Mouse (Mus musculus): ENCODE data around the gene Ghrhr. TPM values are rescaled to one million over a fixed set of nuclear protein-coding genes. Genes with fewer than 3 reads are reported as not detected.
A peak's percentile ranks its signal among the peaks of the same experiment; 100 is the strongest.

The Ghrhr gene
- total RNA-seq, 2 experiments from 2014 or later, result not detected

DNA sequence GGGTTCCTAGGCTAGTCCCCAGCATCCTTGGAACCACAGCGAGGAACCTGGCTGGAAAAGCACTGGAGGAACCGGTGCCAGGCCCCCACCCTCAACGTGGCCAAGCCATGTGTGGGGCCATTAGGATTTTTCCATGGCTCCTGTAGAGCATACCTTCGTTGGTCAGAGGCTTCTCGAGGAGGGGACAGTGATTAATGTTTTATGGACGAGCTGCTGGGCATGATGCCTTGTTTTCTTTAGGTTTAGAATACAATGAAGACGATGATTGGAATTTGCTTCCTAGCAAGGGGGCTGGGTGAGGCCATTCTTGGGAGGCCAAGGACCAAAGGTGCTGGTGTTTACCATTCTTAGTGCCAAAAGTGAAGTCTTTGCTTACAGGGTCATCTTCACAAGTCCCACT lies 24.4 kb upstream of the Ghrhr start:
- no peak for ATAC-seq (ENCODE audit: poor library complexity, severe bottlenecking)

DNA sequence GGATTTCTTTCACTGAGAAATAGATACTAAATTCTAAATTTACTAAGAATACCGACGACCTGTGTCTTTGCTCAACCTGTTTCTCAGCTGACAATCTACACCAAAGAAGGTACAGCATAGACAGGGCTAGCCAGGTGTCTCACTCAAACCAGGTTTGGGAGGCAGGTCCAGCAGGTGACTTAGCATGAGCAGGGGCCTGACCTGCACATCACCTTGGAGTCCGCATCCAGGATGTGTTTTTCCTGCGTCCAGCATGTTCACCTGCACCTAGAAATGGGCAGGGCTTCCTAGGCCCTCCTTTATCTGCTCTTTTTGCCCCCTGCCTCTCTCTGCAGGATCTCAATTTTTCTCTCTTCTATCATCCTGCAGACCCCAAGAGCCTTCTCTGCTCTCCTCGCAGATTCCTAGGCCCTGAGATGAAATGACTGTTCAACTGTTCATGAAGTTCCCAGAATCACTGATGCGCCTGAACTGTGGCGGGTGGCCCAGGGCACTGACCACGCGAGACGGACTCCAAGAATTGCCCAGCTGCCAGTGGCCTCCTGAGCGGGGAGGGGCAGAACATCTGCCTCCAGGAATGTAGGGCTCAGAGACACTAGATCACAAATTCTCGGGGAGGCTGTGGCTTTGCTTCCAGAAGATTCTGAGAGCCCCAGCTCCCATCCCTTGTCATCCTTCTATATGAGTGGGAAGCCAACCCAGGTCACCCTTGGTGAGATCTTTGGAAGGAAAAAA lies 22.2 kb upstream of the Ghrhr start:
- no peak for ATAC-seq (ENCODE audit: poor library complexity, severe bottlenecking)

DNA sequence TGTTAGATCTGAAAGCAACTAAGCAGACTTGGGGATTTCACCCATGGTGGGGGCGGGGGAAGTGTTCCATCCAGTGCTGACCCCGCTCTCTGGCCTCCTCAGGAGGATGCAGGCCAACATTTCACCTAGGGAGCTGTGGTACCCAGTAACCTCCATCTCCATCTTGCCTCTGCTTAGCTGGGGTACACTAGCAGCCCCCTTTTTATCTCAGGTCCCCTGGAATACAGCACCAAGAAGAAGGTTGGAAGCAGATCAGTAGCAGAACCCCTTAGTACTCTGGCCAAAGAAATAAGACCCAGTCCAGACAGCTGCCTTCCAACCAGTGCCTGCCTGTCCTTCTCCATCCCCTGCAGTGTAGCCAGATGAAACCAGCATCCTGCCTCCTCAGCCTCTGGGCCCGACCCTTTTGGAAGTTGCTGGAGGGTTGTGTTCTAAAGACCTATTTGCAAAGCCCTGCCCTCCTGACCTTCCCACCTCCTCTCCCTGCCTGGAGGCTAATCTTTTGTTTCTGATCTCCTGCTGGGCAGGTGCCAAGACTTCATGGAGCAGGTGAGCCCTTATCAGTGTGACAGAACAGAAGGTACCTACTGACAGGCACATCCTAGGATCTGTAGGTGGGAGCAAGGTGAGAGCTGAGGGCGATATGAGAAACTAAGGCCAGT lies 21.5 kb upstream of the Ghrhr start:
- ATAC-seq (ENCODE audit: poor library complexity, severe bottlenecking), result no peak

DNA sequence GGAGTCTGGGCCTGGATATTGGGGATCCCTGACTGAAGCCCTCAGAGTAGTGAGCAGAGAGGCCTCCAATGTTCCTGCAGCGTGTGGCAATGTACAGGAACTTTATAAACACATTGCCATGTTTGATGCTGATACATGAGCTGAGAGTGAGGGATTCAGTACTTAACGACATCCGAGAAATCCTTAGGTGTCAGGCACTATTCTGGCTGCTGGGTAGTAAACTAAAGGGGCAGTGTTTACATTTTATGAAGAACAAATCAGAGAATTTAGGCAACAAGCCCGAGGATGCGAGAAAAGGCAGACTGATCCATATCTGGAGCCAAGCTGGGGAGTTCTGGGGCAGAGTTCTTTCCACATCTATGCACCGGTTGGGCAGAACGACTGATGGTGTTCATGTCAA lies 20.5 kb upstream of the Ghrhr start:
- no peak for ATAC-seq (ENCODE audit: poor library complexity, severe bottlenecking)

DNA sequence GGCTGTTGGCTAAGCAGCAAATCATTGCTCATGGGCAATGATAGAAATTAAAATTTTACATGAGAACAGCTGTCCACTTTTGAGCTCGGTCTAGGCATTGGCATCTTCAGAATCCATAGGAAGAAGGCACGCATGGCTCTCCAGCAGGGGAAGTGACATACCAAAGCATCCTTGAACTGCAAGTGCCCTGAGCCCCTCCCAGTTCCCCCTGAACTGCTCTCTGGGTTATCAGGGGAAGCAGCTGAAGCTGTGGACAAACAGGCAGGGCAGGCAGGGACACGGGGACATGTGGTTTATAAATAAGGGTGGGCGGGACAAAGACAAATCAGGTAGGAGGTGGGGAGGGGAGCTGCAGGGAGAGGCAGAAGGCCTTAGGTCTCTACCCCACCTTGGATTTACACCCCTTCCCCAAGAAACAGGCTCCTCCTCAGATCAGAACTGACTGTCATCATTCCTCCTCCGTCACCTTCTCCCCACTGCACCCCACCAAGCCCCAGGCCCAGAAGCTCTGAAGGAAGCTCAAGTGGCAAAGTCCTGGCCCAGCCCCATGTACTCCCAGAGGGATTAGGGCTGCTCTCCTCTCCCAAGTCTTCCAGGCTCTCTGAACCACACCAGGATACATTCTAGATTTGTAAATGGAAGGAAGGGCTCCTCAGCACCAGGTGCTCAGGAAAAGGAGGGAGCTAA lies 19.9 kb upstream of the Ghrhr start:
- ATAC-seq (ENCODE audit: poor library complexity, severe bottlenecking), result no peak

DNA sequence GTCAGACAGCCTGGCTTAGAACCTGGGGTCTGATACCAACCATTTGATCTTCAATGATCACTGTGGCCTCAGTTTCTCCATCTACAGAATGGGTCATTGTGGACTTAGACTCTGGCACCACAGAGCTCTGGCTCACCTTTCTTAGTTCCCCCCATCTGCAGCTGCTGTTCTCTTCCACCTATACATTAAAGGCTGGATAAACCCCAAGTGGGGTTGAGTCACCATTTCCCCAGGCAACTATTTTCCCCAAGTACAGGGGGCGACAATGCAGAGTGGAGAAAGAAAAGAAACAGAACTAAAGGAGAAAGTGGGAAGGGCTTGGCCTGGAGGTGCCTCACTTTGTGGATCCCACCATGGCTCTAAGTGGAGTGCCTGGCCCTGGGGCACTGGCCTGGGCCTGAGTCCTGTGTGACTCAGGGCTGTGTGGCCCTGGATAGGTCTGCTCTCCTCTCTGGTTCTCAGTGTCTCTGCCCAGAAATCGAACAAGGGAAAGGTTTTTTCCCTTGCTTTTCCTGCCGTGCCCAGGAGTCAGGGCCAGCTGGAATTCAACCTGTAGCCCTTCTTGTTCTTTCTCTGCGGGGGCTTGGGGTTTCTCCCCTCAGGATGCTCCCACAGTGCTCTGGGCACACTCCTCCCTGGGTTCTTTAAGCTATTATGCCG lies 19.0 kb upstream of the Ghrhr start:
- no peak for ATAC-seq (ENCODE audit: poor library complexity, severe bottlenecking)

DNA sequence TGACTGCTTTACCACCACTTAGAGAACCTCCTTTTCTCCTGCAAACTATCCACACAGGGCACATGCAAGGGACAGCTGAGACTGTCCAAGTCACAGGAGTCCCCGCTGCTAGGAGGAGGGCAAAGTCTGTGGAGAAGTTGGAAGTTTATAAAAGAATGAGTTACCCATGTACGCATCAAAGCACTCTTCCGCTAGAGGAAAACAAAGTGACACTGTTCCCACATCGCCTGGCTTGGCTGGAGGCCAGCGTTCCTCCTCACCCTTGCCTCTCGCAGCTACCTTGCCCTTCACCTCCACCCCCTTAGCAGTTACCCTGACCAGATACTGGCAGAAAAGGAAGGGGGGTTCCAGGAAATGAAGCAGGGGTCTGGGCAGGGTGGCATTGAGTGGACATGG lies 18.5 kb upstream of the Ghrhr start:
- no peak for ATAC-seq (ENCODE audit: poor library complexity, severe bottlenecking)

DNA sequence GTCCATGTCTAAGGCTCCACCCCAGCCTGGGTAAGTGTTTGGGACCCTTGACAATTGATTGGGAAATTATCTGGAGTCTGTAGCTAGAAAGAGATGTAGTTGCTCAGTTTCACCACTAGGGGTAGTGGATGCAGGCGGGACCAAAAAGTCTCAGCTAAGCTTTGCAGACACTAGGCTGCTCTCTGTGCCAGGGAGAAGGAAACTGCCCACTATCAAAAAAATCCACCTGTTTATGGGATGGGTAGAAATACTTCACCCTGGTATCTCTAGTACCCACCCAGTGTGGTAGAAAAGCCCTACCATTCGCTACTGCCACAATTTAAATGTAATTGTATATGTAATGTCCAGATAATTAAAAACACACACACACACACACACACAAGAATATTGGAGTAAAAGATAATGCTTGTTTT lies 17.4 kb upstream of the Ghrhr start:
- ATAC-seq (ENCODE audit: poor library complexity, severe bottlenecking), result peak; percentile 67

DNA sequence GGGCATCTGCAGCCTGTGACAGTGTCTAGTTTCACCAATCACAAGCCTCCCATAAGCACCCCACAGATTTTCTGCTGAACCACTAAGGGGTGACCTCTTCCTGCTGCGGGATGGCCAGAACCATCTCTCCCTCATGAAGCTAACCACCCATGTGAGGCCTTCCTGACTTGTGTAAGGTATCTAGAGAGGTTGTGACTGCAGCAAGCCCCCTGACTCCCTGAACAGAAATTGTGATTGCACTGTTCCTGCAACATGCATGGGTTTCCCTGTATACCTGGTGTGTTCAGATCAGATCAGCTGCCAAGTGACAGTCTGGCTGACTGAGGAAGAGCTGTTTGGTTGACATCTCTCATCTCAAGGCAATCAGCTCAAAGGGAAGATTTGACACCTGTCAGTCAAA lies 13.4 kb upstream of the Ghrhr start:
- no peak for ATAC-seq (ENCODE audit: poor library complexity, severe bottlenecking)

DNA sequence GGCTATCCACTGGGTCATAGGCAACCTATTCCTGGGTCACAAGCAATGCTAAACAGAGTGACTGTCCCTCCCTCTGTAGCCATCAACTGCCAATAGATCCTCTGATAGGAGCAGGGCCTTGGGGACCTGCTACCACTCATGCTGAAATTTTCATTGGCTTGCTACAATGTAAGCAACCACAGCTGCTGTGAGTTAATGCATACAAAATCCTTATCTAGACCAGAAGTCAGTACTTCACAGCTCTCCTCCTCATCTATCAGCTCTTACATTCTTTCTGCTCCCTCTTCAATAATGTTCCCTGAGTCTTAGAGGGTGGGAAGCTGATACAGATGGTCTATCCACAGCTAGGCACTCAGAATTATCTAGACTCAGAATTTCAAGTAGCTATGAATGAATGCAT lies 9.0 kb upstream of the Ghrhr start:
- no peak for ATAC-seq (ENCODE audit: poor library complexity, severe bottlenecking)

DNA sequence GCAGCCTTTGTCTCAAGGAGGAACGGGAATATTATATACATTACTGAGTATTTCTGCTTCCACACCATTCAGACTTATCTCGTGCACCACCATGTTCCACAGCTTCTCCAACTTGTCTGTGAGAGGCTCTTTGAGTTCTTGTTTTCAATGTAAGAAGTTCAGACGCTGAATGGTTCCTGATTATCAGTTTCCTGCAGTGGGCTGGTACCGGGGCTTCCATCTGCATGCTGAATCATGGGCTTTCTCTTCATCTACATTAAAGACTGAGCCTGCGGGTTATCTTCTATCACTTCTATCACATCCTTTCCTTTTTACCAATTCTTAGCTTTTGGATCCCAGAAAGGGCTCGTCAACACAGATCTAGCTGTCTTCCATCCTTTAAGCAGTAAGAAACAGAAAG lies 5.3 kb upstream of the Ghrhr start:
- ATAC-seq (ENCODE audit: poor library complexity, severe bottlenecking), result no peak

DNA sequence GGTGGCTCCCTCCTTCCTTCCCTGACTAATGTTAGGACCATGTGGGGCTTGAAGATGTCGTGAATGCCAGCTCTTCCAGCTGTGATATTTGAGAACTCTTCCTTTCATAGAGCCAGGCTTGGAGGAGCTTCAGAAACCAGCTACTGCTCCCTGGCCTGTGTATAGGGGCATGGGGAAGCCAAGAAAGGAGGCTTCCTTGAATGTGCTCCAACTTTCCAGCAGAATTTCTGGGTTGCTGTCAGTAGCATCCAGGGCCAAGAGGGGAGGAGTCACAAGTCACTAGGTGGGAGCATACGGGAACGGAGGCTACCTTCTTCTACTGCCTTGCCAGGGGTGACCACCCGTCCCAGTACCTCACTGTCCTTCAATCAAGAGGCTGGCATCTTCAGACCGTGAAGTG lies 416 bp downstream of the Ghrhr start:
- no peak for ATAC-seq (ENCODE audit: poor library complexity, severe bottlenecking)

DNA sequence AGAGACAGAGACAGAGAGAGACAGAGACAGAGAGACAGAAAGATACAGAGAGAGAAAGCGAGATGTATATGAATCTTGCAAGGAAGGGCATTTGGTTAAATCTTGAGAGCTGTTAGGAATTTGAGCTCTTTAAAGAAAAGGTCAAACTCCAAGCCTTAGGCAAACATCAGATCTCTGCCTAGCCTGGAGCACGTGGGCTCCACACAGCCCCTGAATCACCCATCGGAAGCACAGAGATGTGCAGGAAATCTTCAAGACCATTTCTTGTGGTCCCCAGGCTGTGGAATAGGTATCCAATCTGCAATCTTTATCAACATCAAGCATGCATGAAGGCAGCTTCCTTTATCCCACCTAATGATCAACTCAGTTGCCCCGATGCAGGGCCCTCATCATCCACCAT lies 1.4 kb downstream of the Ghrhr start:
- ATAC-seq (ENCODE audit: poor library complexity, severe bottlenecking), result no peak

DNA sequence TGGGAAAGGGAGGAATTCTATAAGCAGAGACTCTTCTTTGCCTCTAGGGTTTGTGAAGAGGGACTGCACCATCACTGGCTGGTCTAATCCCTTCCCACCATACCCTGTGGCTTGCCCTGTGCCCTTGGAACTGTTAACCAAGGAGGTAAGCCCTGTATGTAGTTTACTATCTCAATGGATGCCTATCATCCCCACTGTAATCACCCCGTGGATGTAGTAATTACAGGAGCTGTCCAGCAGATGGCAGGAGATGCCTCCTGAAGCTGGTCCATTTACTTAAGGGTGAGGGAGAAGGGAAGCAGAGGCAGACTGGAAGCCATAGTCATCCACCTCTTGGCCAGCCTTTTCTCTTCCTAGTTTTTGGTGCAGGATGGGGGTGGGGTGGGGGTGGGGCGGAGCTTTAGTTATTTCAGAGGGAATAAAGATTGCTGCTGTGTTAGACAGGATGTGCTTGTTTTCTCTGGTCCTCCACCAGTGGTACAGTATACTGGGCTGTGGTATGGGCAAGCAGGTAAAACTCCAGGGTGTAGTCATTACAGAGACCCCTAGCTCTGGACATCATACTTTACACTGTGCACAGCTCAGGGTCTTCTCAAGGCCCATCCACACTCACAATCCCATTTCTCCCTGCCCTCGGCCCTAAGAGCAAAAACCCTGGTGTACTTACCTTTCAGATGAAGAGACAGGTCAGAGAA lies 3.7 kb downstream of the Ghrhr start:
- no peak for ATAC-seq (ENCODE audit: poor library complexity, severe bottlenecking)

DNA sequence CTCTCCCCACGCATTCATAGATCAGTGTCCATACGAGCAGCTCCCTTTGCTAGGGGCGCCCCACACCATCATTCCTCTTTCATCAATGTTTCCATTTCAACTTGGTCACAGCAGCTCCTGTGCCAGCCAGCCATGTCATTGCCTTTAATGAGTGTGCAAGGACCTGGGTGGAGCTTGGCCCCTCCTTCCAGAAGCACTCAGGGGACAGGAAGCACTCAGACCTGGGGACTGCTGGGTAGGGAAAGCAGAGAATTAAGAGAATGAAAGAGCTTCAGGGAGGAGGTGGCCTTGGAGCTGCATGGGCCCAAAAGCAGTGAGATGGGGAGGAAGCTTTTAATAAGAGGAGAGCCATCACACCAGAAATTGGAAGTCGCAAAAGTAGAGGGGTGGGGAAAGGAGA lies 5.9 kb downstream of the Ghrhr start:
- no peak for ATAC-seq (ENCODE audit: poor library complexity, severe bottlenecking)

DNA sequence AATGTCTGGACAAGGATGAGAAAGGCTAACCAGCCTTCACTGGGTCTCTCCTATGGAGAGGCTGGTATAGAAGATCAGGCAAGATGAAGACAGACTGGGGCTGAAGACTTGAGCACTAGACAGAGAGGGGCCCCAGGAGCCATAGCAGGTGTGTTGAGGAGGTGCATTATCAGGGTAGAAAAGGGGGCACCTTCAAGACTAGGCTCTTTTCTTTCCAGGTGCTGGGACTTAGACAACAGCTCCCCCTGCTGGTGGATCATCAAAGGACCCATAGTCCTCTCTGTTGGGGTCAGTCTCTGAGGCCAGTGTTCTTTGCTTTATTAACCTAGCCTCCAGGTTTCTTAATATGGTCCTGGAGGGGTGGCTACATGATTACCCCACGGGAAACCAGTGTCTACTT lies 7.8 kb downstream of the Ghrhr start:
- ATAC-seq (ENCODE audit: poor library complexity, severe bottlenecking), result peak; percentile 52; the same call in 1 of the 2 replicates

DNA sequence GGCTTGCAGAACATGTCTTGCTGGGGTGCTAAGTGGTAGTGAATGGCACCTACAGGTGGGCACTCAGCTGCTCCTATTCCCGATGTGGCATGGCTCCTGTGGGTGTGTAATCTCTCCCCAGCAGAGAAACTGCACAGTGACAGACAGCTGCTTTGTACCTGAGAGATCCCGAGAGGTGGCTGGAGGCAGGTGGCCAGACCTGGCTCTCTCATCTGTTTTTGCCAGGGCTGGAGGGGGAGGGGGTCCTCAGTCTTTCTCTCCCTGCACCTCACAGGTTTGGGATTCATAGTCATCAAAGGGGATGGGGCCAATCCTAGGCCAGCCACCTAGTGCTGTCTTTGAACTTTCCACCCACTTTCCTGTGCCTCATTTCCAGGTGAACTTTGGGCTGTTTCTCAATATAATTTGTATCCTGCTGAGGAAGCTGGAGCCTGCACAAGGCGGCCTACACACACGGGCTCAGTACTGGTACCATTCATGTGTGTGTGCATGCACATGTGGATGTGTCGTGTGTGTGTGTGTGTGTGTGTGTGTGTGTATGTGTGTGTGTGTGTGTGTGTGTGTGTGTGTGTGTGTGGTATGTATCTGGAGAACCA lies 8.4 kb downstream of the Ghrhr start:
- ATAC-seq (ENCODE audit: poor library complexity, severe bottlenecking), result no peak

DNA sequence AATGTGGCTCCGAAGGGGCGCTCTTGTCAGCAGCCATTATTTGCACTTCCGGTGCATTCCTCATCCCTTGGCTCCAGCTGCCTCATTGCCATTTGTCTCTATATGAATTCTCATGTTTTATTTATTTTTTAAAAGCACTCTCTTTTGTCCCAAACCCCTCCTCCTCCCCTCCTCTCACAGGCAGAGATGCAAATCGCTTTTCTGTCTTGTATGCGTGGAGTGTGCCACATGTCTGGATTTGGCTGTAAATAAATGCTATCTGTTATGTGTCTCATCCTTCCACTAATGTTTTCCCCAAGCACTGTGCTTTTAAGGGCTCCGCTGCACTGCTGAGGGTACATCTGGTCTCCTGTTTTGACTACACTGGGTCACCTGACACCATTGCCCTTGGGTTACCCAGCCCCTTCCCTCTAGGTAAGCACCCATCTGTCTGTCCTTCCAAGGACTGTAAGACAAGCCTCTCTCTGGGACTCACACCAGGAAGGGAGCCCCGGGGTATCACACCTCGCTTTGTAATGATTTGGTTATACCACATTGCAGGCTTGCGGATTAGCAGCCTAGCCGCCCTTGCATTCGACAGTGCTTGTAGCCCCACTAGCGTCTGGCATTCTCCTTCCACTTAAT lies 12.6 kb downstream of the Ghrhr start:
- no peak for ATAC-seq (ENCODE audit: poor library complexity, severe bottlenecking)

DNA sequence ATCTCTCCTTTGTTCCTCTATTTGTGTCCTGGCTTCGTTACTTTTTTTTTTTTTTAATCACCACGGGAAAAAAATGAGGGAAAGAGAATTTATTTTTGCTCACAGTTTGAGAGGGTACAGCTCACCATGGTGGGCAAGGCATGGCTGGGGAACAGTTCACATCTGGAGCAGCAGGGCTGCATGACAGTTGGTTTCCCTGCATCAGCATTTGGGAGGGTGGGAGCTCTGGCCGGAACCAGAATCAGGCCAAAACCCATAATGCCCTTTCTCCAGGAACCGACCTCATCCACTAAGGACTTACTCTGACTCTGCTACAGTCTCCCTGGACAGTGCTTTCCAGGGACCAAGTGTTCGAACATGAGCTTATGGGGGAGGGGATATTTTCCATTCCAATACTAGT lies 13.2 kb downstream of the Ghrhr start:
- ATAC-seq (ENCODE audit: poor library complexity, severe bottlenecking), result no peak

DNA sequence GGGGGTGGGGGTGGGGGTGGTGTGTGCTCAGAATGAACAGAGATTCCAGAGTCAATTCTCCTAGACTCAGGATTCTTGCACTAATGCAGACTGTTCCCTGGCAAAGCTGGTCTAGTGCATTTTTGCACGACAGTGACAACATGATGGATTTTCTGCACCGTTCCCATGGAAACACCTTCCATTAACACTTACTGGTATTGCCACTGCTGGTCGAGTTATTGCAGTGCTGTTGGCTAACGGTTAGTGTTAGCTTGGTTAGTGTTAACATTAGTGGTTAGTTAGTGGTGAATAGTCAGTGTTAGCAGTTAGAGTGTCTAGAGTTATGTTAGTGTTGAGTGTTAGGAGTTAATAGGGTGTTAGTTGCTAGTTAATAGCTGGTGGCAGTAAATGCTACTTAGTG lies 15.7 kb downstream of the Ghrhr start:
- ATAC-seq (ENCODE audit: poor library complexity, severe bottlenecking), result no peak
